Mouse (Mus musculus) liver, adult 2 months (tissue): ENCODE data around the gene Parvg.

Experiments
- CTCF ChIP-seq: fragments of 200-500 bp; IDR thresholded peaks from 2 replicates; pipeline ENCODE4 v1.5.1; 2011; ENCODE audit warnings: low read depth, low read length, control low read depth
- POLR2A ChIP-seq: fragments of 200-500 bp; IDR thresholded peaks from 2 replicates; pipeline ENCODE4 v1.6.1; 2011; ENCODE audit warnings: low read length, control low read depth; ENCODE audit not compliant: insufficient read depth; ENCODE audit errors: extremely low read depth

DNA sequence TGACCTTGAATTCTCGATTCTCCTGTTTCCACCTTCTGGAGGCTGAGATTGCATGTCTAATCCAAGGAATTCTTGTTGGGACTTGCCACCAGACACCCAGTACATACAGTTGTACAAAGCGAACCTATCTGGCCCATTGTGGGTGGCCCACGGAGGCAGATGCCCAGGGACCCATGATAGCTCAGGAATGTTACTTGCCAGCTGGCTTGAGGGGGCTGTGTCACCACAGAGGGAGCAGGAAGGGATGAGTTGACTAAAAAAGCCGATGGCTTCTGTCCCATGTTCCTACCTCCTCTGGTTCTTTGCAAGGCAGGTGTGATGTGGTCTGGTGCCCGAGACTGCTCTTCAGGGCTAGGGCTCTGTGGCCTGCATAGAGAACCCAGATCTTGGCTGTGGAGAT lies 32.7 kb upstream of the Parvg start:
- TF ChIP-seq POLR2A = no peak
- no peak for TF ChIP-seq CTCF
